ENCODE assay signal across 9 mouse cellular contexts in genomic region chr11:115858354-115858753, GRCm38 (mm10). TPM values are rescaled to one million over a fixed set of nuclear protein-coding genes. Genes with fewer than 3 reads are reported as not detected.
A peak's percentile ranks its signal among the peaks of the same experiment; 100 is the strongest.
DNase-seq lines count a peak whose midpoint lies in the region; ATAC-seq and TF ChIP-seq lines count a peak whose summit lies in the region.
"Had no signal": no experiment of that assay in that cellular context is flagged by ENCODE, and none has a peak within 500 bp of the region (broad histone marks: within the 10 kb centered on the region; RNA-seq: fewer than 3 reads in every experiment).

TSS of gene Myo15b (plus strand) at chr11:115858406.

- H3K9me3 ChIP-seq in heart, embryonic 15.5 days (replicated peaks): no peaks in the 10 kb centered on the region
- no peaks in the 10 kb centered on the region for H3K9me3 ChIP-seq in hindbrain, embryonic 15.5 days
- no peaks in the 10 kb centered on the region for H3K9me3 ChIP-seq in midbrain, embryonic 15.5 days

- H3K27ac ChIP-seq in heart, embryonic 15.5 days: no peak within 1 kb of the TSS
- no peak within 1 kb of the TSS for H3K27ac ChIP-seq in bone marrow macrophage, adult 2 months (ENCODE audit: insufficient read depth, low read depth, low read length)
- H3K27ac ChIP-seq in hindbrain, embryonic 15.5 days (replicated peaks): no peak within 1 kb of the TSS
- no peak within 1 kb of the TSS for H3K27ac ChIP-seq in midbrain, embryonic 15.5 days

- 15% methylated on average over 27 of the region's 27 CpGs for WGBS in heart, embryonic 15.5 days
- 10% methylated on average over 27 of the region's 27 CpGs for WGBS in hindbrain, embryonic 15.5 days
- whole genome bisulfite sequencing in midbrain, embryonic 15.5 days: 10% methylated on average over 27 of the region's 27 CpGs

- H3K36me3 ChIP-seq in heart, embryonic 15.5 days: 0 out of 2 replicates have a peak, but pooled peaks cover 16% of the 10 kb centered on the region
- H3K36me3 ChIP-seq in hindbrain, embryonic 15.5 days: no peaks in the 10 kb centered on the region
- no peaks in the 10 kb centered on the region for H3K36me3 ChIP-seq in midbrain, embryonic 15.5 days (replicated peaks)

- TF ChIP-seq POLR2A in bone marrow macrophage, adult 2 months (IDR thresholded peaks at IDR 0.05; ENCODE audit: borderline replicate concordance, low read depth, low read length): no peak

- peak within 1 kb of the TSS; percentile 52 for H3K4me3 ChIP-seq in heart, embryonic 15.5 days
- peak within 1 kb of the TSS; percentile 28; the same call in 1 of the 2 replicates for H3K4me3 ChIP-seq in bone marrow macrophage, adult 2 months (ENCODE audit: insufficient read depth, low read length)
- H3K4me3 ChIP-seq in hindbrain, embryonic 15.5 days: peak within 1 kb of the TSS; percentile 27
- H3K4me3 ChIP-seq in midbrain, embryonic 15.5 days: peak within 1 kb of the TSS; percentile 27

- intact Hi-C loops in heart, postnatal 10 days (cut with DNase I): loop anchor here (2.0 kb wide), 2 partner anchors 18 to 34 kb away; partner anchors contain the start of gene Llgl2

- peak within 1 kb of the TSS; percentile 78 for H3K4me2 ChIP-seq in heart, embryonic 15.5 days
- peak within 1 kb of the TSS; percentile 51 for H3K4me2 ChIP-seq in hindbrain, embryonic 15.5 days
- H3K4me2 ChIP-seq in midbrain, embryonic 15.5 days: peak within 1 kb of the TSS; percentile 47

- no peak for DNase-seq in heart, postnatal 10 days
- no peak for DNase-seq in layer of hippocampus, postnatal 14 days (ENCODE audit: low spot score in 2 of 2)
- DNase-seq in gastrocnemius, adult 8-10 months (ENCODE audit: low spot score in 2 of 2): no peak
- no peak for DNase-seq in frontal cortex, postnatal 10 days (ENCODE audit: low spot score in 2 of 2)

- H3K27me3 ChIP-seq in heart, embryonic 15.5 days: peaks cover 56% of the 10 kb centered on the region
- peaks cover 48% of the 10 kb centered on the region for H3K27me3 ChIP-seq in hindbrain, embryonic 15.5 days
- peaks cover 51% of the 10 kb centered on the region for H3K27me3 ChIP-seq in midbrain, embryonic 15.5 days (replicated peaks)

- ATAC-seq in heart, embryonic 15.5 days (replicated peaks; ENCODE audit: insufficient number of reproducible peaks, insufficient read depth, low FRiP score, low read depth): no peak
- no peak for ATAC-seq in hindbrain, embryonic 15.5 days (ENCODE audit: low FRiP score, low read depth)
- ATAC-seq in midbrain, embryonic 15.5 days (replicated peaks): no peak

- TF ChIP-seq CTCF in bone marrow macrophage, adult 2 months (IDR thresholded peaks at IDR 0.05; ENCODE audit: low read depth, low read length): no peak

- H3K9ac ChIP-seq in heart, embryonic 15.5 days: peak within 1 kb of the TSS; percentile 48
- 0 out of 2 replicates have a peak within 1 kb of the TSS, but pooled peaks have one; percentile 18 for H3K9ac ChIP-seq in hindbrain, embryonic 15.5 days
- H3K9ac ChIP-seq in midbrain, embryonic 15.5 days: no peak within 1 kb of the TSS

- peaks cover 22% of the 10 kb centered on the region for H3K4me1 ChIP-seq in heart, embryonic 15.5 days (replicated peaks)
- no peaks in the 10 kb centered on the region for H3K4me1 ChIP-seq in bone marrow macrophage, adult 2 months (ENCODE audit: control insufficient read depth, insufficient read depth, low read length)
- H3K4me1 ChIP-seq in hindbrain, embryonic 15.5 days (replicated peaks): peaks cover 22% of the 10 kb centered on the region
- peaks cover 20% of the 10 kb centered on the region for H3K4me1 ChIP-seq in midbrain, embryonic 15.5 days

RNA-seq across cellular contexts. Expression of gene Myo15b, which starts in this region (rescaled TPM):
- polyA plus RNA-seq in heart, embryonic 15.5 days (2015; fragmentation: Nextera tagmentation; extraction: Ambion mirVana): 0.16 TPM in 2 replicates
- total RNA-seq in heart, postnatal 10 days (2021): under 1 TPM; 0.17 to 0.22 TPM
- polyA plus RNA-seq in bone marrow macrophage, adult 2 months (2012; ENCODE audit: insufficient read depth, insufficient read length, missing spikeins): not detected in 2 replicates
- 0.17 and 0.19 TPM in 2 replicates for polyA plus RNA-seq in hindbrain, embryonic 15.5 days (2015; fragmentation: Nextera tagmentation; extraction: Ambion mirVana)
- 0.03 and 0.10 TPM in 2 replicates for polyA plus RNA-seq in midbrain, embryonic 15.5 days (2015; fragmentation: Nextera tagmentation; extraction: Ambion mirVana)
- total RNA-seq in layer of hippocampus, postnatal 14 days (2021): under 1 TPM; 0.35 to 0.36 TPM
- not detected for total RNA-seq in gastrocnemius, adult 8-10 months (2022)
- total RNA-seq: neutrophil, adult 5-6 weeks had no signal
